Mouse (Mus musculus) myocyte (in vitro differentiated cells): ENCODE data around the gene Dop1a. TPM values are rescaled to one million over a fixed set of nuclear protein-coding genes. Genes with fewer than 3 reads are reported as not detected.

ENCODE experiments used
- H3K27me3 ChIP-seq: one replicate; pipeline ENCODE4 v1.6.1; 2011; ENCODE audit not compliant: control insufficient read depth, insufficient read depth, insufficient read length
- H3K36me3 ChIP-seq: one replicate; pipeline ENCODE4 v1.6.1; 2011; ENCODE audit not compliant: control insufficient read depth, insufficient read depth
- H3K4me2 ChIP-seq: one replicate; pipeline ENCODE4 v1.6.1; 2011; ENCODE audit warnings: low read depth, control low read depth
- H3K4me3 ChIP-seq: one replicate; pipeline ENCODE4 v1.5.1; 2011; ENCODE audit warnings: mild to moderate bottlenecking, control low read depth, moderate library complexity
- H3K79me2 ChIP-seq: one replicate; pipeline ENCODE4 v1.6.1; 2011; ENCODE audit not compliant: control insufficient read depth, insufficient read depth
- H3ac ChIP-seq: one replicate; pipeline ENCODE4 v1.6.1; 2011; ENCODE audit not compliant: control insufficient read depth, insufficient read length
- CEBPB ChIP-seq: IDR thresholded peaks from 2 replicates; pipeline ENCODE4 v1.6.1; 2011; ENCODE audit warnings: mild to moderate bottlenecking, moderate library complexity; ENCODE audit not compliant: poor library complexity, insufficient read depth, severe bottlenecking
- E2F4 ChIP-seq: IDR thresholded peaks from one replicate; pipeline ENCODE4 v1.6.1; 2011; ENCODE audit warnings: mild to moderate bottlenecking, control low read depth, moderate library complexity; ENCODE audit not compliant: insufficient read depth
- MAX ChIP-seq: IDR thresholded peaks from one replicate; pipeline ENCODE4 v1.6.1; 2011; ENCODE audit warnings: low read depth, mild to moderate bottlenecking, control low read depth
- MYOD1 ChIP-seq, 3 experiments: IDR thresholded peaks; one replicate each; pipeline ENCODE4 v1.6.1; 2011; ENCODE audit warnings: control low read depth in 2 of 3, low read depth in 2 of 3, mild to moderate bottlenecking in 2 of 3, moderate library complexity in 1 of 3; ENCODE audit not compliant: insufficient read length in 2 of 3, control insufficient read depth in 1 of 3
- MYOG ChIP-seq, 3 experiments: IDR thresholded peaks; one replicate each; pipeline ENCODE4 v1.6.1; 2011; ENCODE audit warnings: control low read depth in 2 of 3, low read depth in 2 of 3, mild to moderate bottlenecking in 2 of 3; ENCODE audit not compliant: insufficient read length in 2 of 3, control insufficient read depth in 1 of 3, insufficient read depth in 1 of 3
- POLR2A ChIP-seq: IDR thresholded peaks from one replicate; pipeline ENCODE4 v1.6.1; 2011; ENCODE audit warnings: low read depth, mild to moderate bottlenecking, control low read depth, moderate library complexity; ENCODE audit not compliant: insufficient read length
- POLR2AphosphoS2 ChIP-seq: IDR thresholded peaks from one replicate; pipeline ENCODE4 v1.6.1; 2011; ENCODE audit warnings: low read depth, control low read depth; ENCODE audit not compliant: insufficient read length
- REST ChIP-seq: IDR thresholded peaks from one replicate; pipeline ENCODE4 v1.6.1; 2011; ENCODE audit warnings: mild to moderate bottlenecking, control low read depth, moderate library complexity; ENCODE audit not compliant: insufficient read depth, insufficient read length
- SRF ChIP-seq: IDR thresholded peaks from one replicate; pipeline ENCODE4 v1.6.1; 2011; ENCODE audit warnings: low read depth; ENCODE audit not compliant: control insufficient read depth, insufficient read length
- TCF12 ChIP-seq: IDR thresholded peaks from one replicate; pipeline ENCODE4 v1.6.1; 2011; ENCODE audit warnings: mild to moderate bottlenecking, control low read depth; ENCODE audit not compliant: poor library complexity, insufficient read depth, severe bottlenecking
- TCF3 ChIP-seq: IDR thresholded peaks from one replicate; pipeline ENCODE4 v1.6.1; 2011; ENCODE audit warnings: low read depth, control low read depth; ENCODE audit not compliant: insufficient read length
- USF1 ChIP-seq: IDR thresholded peaks from one replicate; pipeline ENCODE4 v1.6.1; 2011; ENCODE audit warnings: low read depth, mild to moderate bottlenecking, control low read depth, moderate library complexity
- polyA plus RNA-seq: library from polyadenylated mRNA; unstranded; fragments of >200 nt; fragmentation: generic; extraction: Trizol; gene quantifications from one replicate; pipeline ENCODE4 v1.2.1, GENCODE M21; 2012; ENCODE audit warnings: missing spikeins

Dop1a gene
- polyA plus RNA-seq, 1 experiment, result 3.1 TPM

DNA sequence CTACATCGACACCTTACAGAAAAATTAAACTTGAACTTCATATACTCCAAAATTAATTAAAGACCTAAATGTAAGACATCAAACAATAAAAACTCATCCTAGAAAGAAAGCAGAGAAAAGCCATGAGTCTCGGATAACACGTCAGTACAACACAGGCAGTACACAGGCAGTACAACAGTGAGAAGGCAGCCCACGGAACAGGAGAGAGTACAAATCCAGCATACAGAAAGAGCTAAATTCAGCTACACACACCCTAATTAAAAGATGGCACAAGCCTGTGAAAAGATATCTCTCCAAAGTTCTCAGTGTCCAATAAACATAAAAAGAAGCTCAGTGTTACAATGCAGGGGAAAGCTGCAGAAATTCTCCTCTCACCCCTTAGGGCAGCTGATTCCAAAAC is 9.0 kb downstream of the Dop1a start:
- Histone ChIP-seq H3K4me2 (no peak overlapping the region), H3ac (no peak overlapping the region), H3K4me3 (no peak overlapping the region), H3K27me3 (no peaks in the 10 kb centered on the region), H3K79me2 (peaks cover 30% of the 10 kb centered on the region), H3K36me3 (no peaks in the 10 kb centered on the region)
- TF ChIP-seq USF1 (no peak), SRF (no peak), TCF12 (no peak), MYOD1 (IDR thresholded peaks at IDR 0.05; ENCODE audit: control insufficient read depth in 1 of 3, insufficient read length in 2 of 3, low read depth in 2 of 3) (no peak), POLR2A (no peak), REST (no peak)

DNA sequence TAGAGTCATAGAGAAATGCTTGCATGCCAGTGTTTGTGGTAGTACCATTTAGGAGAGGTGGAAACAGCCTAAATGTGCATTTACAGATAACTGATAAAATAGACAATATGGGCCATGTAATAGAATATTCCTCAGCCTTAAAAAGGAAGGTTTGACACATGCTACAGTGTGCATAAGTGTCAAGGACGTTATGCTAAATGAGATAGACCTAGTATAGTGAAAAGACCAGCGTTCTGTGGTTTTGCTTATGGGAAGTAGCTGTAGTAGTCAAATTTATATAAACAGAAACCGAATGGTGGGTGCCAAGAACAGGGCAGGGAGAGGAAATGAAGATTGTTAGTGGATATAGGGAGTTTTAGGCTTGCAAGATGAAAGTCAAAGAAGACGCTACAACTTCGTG is 9.8 kb downstream of the Dop1a start:
- Histone ChIP-seq H3K4me2 (no peak overlapping the region), H3K79me2 (peaks cover 24% of the 10 kb centered on the region), H3K27me3 (no peaks in the 10 kb centered on the region), H3ac (no peak overlapping the region), H3K36me3 (no peaks in the 10 kb centered on the region), H3K4me3 (no peak overlapping the region)
- TF ChIP-seq REST, result no peak
- TF ChIP-seq POLR2AphosphoS2, result no peak
- no peak for TF ChIP-seq MYOD1 (IDR thresholded peaks at IDR 0.05; ENCODE audit: control insufficient read depth in 1 of 3, insufficient read length in 2 of 3, low read depth in 2 of 3)
- TF ChIP-seq TCF3, result no peak
- no peak for TF ChIP-seq CEBPB
- no peak for TF ChIP-seq TCF12

DNA sequence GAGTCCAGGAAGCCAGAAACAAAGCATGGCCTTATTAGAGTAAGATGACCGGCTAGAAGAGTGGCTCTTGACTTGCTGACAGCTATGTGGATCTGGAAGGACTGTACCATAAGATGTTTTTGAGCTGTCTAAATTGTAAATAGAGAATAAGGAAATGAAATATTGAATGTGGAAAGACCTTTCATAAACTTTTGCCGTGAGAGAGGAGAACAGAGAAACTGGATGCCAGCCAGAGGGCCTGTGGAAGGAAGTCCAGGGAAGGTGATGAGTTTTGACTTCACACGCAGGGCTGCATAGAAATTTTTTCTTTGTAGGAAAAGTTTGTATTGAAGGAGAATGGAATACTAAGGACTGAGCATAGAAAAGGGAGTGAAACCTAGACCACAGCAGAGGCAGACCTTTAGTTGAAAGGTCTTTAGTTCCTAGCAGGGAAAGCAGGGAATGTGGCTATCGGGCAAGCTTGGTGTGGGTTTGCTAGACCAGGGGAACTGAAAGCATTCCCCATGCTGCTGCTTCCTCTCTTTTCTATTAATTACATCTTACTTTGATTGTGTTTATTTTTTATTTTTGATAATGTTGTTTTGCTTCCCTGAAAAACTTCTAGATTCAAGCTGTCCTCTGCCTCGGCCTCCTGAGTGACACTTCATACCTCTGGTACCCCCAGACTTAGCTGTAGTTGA is 11.6 kb downstream of the Dop1a start:
- TF ChIP-seq SRF (no peak), REST (no peak), POLR2A (no peak), MYOG (IDR thresholded peaks at IDR 0.05; ENCODE audit: control insufficient read depth in 1 of 3, insufficient read depth in 1 of 3, insufficient read length in 2 of 3, low read depth in 2 of 3) (no peak), MAX (no peak), MYOD1 (IDR thresholded peaks at IDR 0.05; ENCODE audit: control insufficient read depth in 1 of 3, insufficient read length in 2 of 3, low read depth in 2 of 3) (no peak), POLR2AphosphoS2 (no peak), E2F4 (no peak), TCF3 (no peak), CEBPB (no peak), TCF12 (no peak), USF1 (no peak)
- H3ac ChIP-seq, result no peak overlapping the region
- H3K4me2 ChIP-seq, result no peak overlapping the region
- no peaks in the 10 kb centered on the region for H3K36me3 ChIP-seq
- no peak overlapping the region for H3K4me3 ChIP-seq
- H3K27me3 ChIP-seq, result no peaks in the 10 kb centered on the region
- H3K79me2 ChIP-seq, result peaks cover 19% of the 10 kb centered on the region

DNA sequence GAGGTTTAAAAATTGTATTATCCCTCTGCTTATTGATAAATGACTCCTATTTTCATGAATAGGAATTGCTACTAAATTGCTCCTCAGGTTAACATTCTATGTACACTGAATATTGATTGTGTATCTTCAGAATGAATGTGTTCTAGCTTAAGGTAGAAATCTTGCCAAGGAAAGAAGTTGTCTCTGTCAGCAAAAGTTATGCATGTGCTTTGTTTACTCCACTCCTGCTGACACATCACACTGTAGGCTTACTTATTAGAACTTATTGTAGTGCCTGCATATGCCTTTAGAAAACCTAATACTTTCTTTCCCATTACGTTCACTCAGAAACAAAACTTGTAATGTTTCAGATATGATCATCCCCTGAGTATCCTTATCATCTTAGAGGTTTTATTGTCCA is 15.3 kb downstream of the Dop1a start:
- H3K4me2 ChIP-seq, result no peak overlapping the region
- TF ChIP-seq TCF12 (no peak), POLR2AphosphoS2 (no peak), MYOD1 (IDR thresholded peaks at IDR 0.05; ENCODE audit: control insufficient read depth in 1 of 3, insufficient read length in 2 of 3, low read depth in 2 of 3) (no peak), E2F4 (no peak), MYOG (IDR thresholded peaks at IDR 0.05; ENCODE audit: control insufficient read depth in 1 of 3, insufficient read depth in 1 of 3, insufficient read length in 2 of 3, low read depth in 2 of 3) (no peak), MAX (no peak), REST (no peak), POLR2A (no peak), USF1 (no peak), TCF3 (no peak), CEBPB (no peak), SRF (no peak)
- no peak overlapping the region for H3K4me3 ChIP-seq
- no peak overlapping the region for H3ac ChIP-seq
- H3K79me2 ChIP-seq, result peaks cover 13% of the 10 kb centered on the region
- peaks cover 5% of the 10 kb centered on the region for H3K36me3 ChIP-seq
- no peaks in the 10 kb centered on the region for H3K27me3 ChIP-seq

DNA sequence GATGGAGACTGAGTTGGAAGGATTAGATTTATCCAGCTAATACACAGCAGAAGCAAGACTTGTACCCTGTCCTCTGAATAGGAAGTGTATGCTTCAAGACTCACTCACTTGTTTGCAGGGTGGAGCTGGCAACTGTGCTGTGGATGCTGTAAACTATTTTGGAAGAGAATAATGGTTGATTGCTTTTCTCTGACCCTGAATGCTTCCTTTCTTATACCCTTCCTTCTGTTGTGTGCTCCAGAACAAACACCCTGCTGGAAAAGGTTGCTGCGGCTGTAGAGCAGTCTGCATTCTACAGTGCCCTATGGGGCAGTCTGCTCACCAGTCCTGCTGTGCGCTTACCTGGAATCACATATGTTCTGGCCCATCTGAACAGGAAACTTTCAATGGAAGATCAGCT is 24.8 kb downstream of the Dop1a start:
- H3ac ChIP-seq, result no peak overlapping the region
- TF ChIP-seq REST (no peak), MYOD1 (IDR thresholded peaks at IDR 0.05; ENCODE audit: control insufficient read depth in 1 of 3, insufficient read length in 2 of 3, low read depth in 2 of 3) (no peak), MYOG (IDR thresholded peaks at IDR 0.05; ENCODE audit: control insufficient read depth in 1 of 3, insufficient read depth in 1 of 3, insufficient read length in 2 of 3, low read depth in 2 of 3) (no peak), E2F4 (no peak), POLR2A (no peak), MAX (no peak), TCF12 (no peak)
- H3K4me3 ChIP-seq, result no peak overlapping the region
- no peaks in the 10 kb centered on the region for H3K27me3 ChIP-seq
- H3K79me2 ChIP-seq, result no peaks in the 10 kb centered on the region
- peaks cover 11% of the 10 kb centered on the region for H3K36me3 ChIP-seq
- no peak overlapping the region for H3K4me2 ChIP-seq
